Mouse (Mus musculus) myocyte (in vitro differentiated cells): ENCODE data around the gene Slc6a1. TPM values are rescaled to one million over a fixed set of nuclear protein-coding genes. Genes with fewer than 3 reads are reported as not detected.

Experiments used
- H3K27me3 ChIP-seq: one replicate; pipeline ENCODE4 v1.6.1; 2011; ENCODE audit not compliant: control insufficient read depth, insufficient read depth, insufficient read length
- H3K36me3 ChIP-seq: one replicate; pipeline ENCODE4 v1.6.1; 2011; ENCODE audit not compliant: control insufficient read depth, insufficient read depth
- H3K4me2 ChIP-seq: one replicate; pipeline ENCODE4 v1.6.1; 2011; ENCODE audit warnings: low read depth, control low read depth
- H3K4me3 ChIP-seq: one replicate; pipeline ENCODE4 v1.5.1; 2011; ENCODE audit warnings: mild to moderate bottlenecking, control low read depth, moderate library complexity
- H3K79me2 ChIP-seq: one replicate; pipeline ENCODE4 v1.6.1; 2011; ENCODE audit not compliant: control insufficient read depth, insufficient read depth
- H3ac ChIP-seq: one replicate; pipeline ENCODE4 v1.6.1; 2011; ENCODE audit not compliant: control insufficient read depth, insufficient read length
- CEBPB ChIP-seq: IDR thresholded peaks from 2 replicates; pipeline ENCODE4 v1.6.1; 2011; ENCODE audit warnings: mild to moderate bottlenecking, moderate library complexity; ENCODE audit not compliant: poor library complexity, insufficient read depth, severe bottlenecking
- E2F4 ChIP-seq: IDR thresholded peaks from one replicate; pipeline ENCODE4 v1.6.1; 2011; ENCODE audit warnings: mild to moderate bottlenecking, control low read depth, moderate library complexity; ENCODE audit not compliant: insufficient read depth
- MAX ChIP-seq: IDR thresholded peaks from one replicate; pipeline ENCODE4 v1.6.1; 2011; ENCODE audit warnings: low read depth, mild to moderate bottlenecking, control low read depth
- MYOD1 ChIP-seq, 3 experiments: IDR thresholded peaks; one replicate each; pipeline ENCODE4 v1.6.1; 2011; ENCODE audit warnings: control low read depth in 2 of 3, low read depth in 2 of 3, mild to moderate bottlenecking in 2 of 3, moderate library complexity in 1 of 3; ENCODE audit not compliant: insufficient read length in 2 of 3, control insufficient read depth in 1 of 3
- MYOG ChIP-seq, 3 experiments: IDR thresholded peaks; one replicate each; pipeline ENCODE4 v1.6.1; 2011; ENCODE audit warnings: control low read depth in 2 of 3, low read depth in 2 of 3, mild to moderate bottlenecking in 2 of 3; ENCODE audit not compliant: insufficient read length in 2 of 3, control insufficient read depth in 1 of 3, insufficient read depth in 1 of 3
- POLR2A ChIP-seq: IDR thresholded peaks from one replicate; pipeline ENCODE4 v1.6.1; 2011; ENCODE audit warnings: low read depth, mild to moderate bottlenecking, control low read depth, moderate library complexity; ENCODE audit not compliant: insufficient read length
- POLR2AphosphoS2 ChIP-seq: IDR thresholded peaks from one replicate; pipeline ENCODE4 v1.6.1; 2011; ENCODE audit warnings: low read depth, control low read depth; ENCODE audit not compliant: insufficient read length
- REST ChIP-seq: IDR thresholded peaks from one replicate; pipeline ENCODE4 v1.6.1; 2011; ENCODE audit warnings: mild to moderate bottlenecking, control low read depth, moderate library complexity; ENCODE audit not compliant: insufficient read depth, insufficient read length
- SRF ChIP-seq: IDR thresholded peaks from one replicate; pipeline ENCODE4 v1.6.1; 2011; ENCODE audit warnings: low read depth; ENCODE audit not compliant: control insufficient read depth, insufficient read length
- TCF12 ChIP-seq: IDR thresholded peaks from one replicate; pipeline ENCODE4 v1.6.1; 2011; ENCODE audit warnings: mild to moderate bottlenecking, control low read depth; ENCODE audit not compliant: poor library complexity, insufficient read depth, severe bottlenecking
- TCF3 ChIP-seq: IDR thresholded peaks from one replicate; pipeline ENCODE4 v1.6.1; 2011; ENCODE audit warnings: low read depth, control low read depth; ENCODE audit not compliant: insufficient read length
- USF1 ChIP-seq: IDR thresholded peaks from one replicate; pipeline ENCODE4 v1.6.1; 2011; ENCODE audit warnings: low read depth, mild to moderate bottlenecking, control low read depth, moderate library complexity
- polyA plus RNA-seq: library from polyadenylated mRNA; unstranded; fragments of >200 nt; fragmentation: generic; extraction: Trizol; gene quantifications from one replicate; pipeline ENCODE4 v1.2.1, GENCODE M21; 2012; ENCODE audit warnings: missing spikeins

Gene Slc6a1
- polyA plus RNA-seq, 1 experiment, result not detected

GRCm38 (mm10) chr6:114264426-114264825 is 18.0 kb upstream of the Slc6a1 start:
- Histone ChIP-seq H3K4me3 (no peak overlapping the region), H3K4me2 (no peak overlapping the region), H3ac (no peak overlapping the region), H3K36me3 (no peaks in the 10 kb centered on the region), H3K27me3 (peaks cover 28% of the 10 kb centered on the region), H3K79me2 (no peaks in the 10 kb centered on the region)
- no peak for TF ChIP-seq E2F4
- no peak for TF ChIP-seq MYOD1 (IDR thresholded peaks at IDR 0.05; ENCODE audit: control insufficient read depth in 1 of 3, insufficient read length in 2 of 3, low read depth in 2 of 3)
- no peak for TF ChIP-seq USF1
- no peak for TF ChIP-seq MAX
- no peak for TF ChIP-seq MYOG (IDR thresholded peaks at IDR 0.05; ENCODE audit: control insufficient read depth in 1 of 3, insufficient read depth in 1 of 3, insufficient read length in 2 of 3, low read depth in 2 of 3)
- no peak for TF ChIP-seq POLR2AphosphoS2
- TF ChIP-seq POLR2A, result no peak
- TF ChIP-seq SRF, result no peak

GRCm38 (mm10) chr6:114266273-114266672 is 16.2 kb upstream of the Slc6a1 start:
- H3K27me3 ChIP-seq, result peaks cover 34% of the 10 kb centered on the region
- no peak overlapping the region for H3K4me3 ChIP-seq
- H3K79me2 ChIP-seq, result no peaks in the 10 kb centered on the region
- H3ac ChIP-seq, result no peak overlapping the region
- no peak overlapping the region for H3K4me2 ChIP-seq
- H3K36me3 ChIP-seq, result no peaks in the 10 kb centered on the region
- TF ChIP-seq SRF (no peak), E2F4 (no peak), MYOG (IDR thresholded peaks at IDR 0.05; ENCODE audit: control insufficient read depth in 1 of 3, insufficient read depth in 1 of 3, insufficient read length in 2 of 3, low read depth in 2 of 3) (no peak), TCF12 (no peak), USF1 (no peak), POLR2A (no peak), CEBPB (no peak), POLR2AphosphoS2 (no peak), MYOD1 (IDR thresholded peaks at IDR 0.05; ENCODE audit: control insufficient read depth in 1 of 3, insufficient read length in 2 of 3, low read depth in 2 of 3) (no peak), MAX (no peak), TCF3 (no peak)

- no peaks in the 10 kb centered on the region for H3K79me2 ChIP-seq
- no peak overlapping the region for H3ac ChIP-seq
- no peaks in the 10 kb centered on the region for H3K36me3 ChIP-seq
- TF ChIP-seq TCF12, result no peak
- no peak for TF ChIP-seq MAX
- TF ChIP-seq MYOD1 (IDR thresholded peaks at IDR 0.05; ENCODE audit: control insufficient read depth in 1 of 3, insufficient read length in 2 of 3, low read depth in 2 of 3), result no peak
- no peak for TF ChIP-seq REST
- TF ChIP-seq E2F4, result no peak
- no peak for TF ChIP-seq MYOG (IDR thresholded peaks at IDR 0.05; ENCODE audit: control insufficient read depth in 1 of 3, insufficient read depth in 1 of 3, insufficient read length in 2 of 3, low read depth in 2 of 3)
- TF ChIP-seq TCF3, result no peak
- no peak for TF ChIP-seq POLR2A
- TF ChIP-seq SRF, result no peak
- TF ChIP-seq USF1, result no peak
- no peak for TF ChIP-seq POLR2AphosphoS2
- no peak for TF ChIP-seq CEBPB
- H3K4me2 ChIP-seq, result no peak overlapping the region
- peaks cover 34% of the 10 kb centered on the region for H3K27me3 ChIP-seq
- no peak overlapping the region for H3K4me3 ChIP-seq
Observed at GRCm38 (mm10) chr6:114267979-114268378, 14.5 kb upstream of the Slc6a1 start.

GRCm38 (mm10) chr6:114269589-114269988 is 12.8 kb upstream of the Slc6a1 start:
- TF ChIP-seq CEBPB, result no peak
- no peak for TF ChIP-seq USF1
- no peak for TF ChIP-seq TCF3
- TF ChIP-seq MYOD1 (IDR thresholded peaks at IDR 0.05; ENCODE audit: control insufficient read depth in 1 of 3, insufficient read length in 2 of 3, low read depth in 2 of 3), result no peak
- no peak for TF ChIP-seq TCF12
- TF ChIP-seq MAX, result no peak
- TF ChIP-seq POLR2A, result no peak
- H3K4me2 ChIP-seq, result no peak overlapping the region
- H3K4me3 ChIP-seq, result no peak overlapping the region
- no peak overlapping the region for H3ac ChIP-seq
- H3K79me2 ChIP-seq, result no peaks in the 10 kb centered on the region
- peaks cover 43% of the 10 kb centered on the region for H3K27me3 ChIP-seq
- H3K36me3 ChIP-seq, result no peaks in the 10 kb centered on the region

GRCm38 (mm10) chr6:114270799-114271198 is 11.6 kb upstream of the Slc6a1 start:
- Histone ChIP-seq H3K4me2 (no peak overlapping the region), H3K36me3 (no peaks in the 10 kb centered on the region), H3K27me3 (peaks cover 49% of the 10 kb centered on the region), H3K79me2 (no peaks in the 10 kb centered on the region), H3ac (no peak overlapping the region), H3K4me3 (no peak overlapping the region)
- TF ChIP-seq MYOG (IDR thresholded peaks at IDR 0.05; ENCODE audit: control insufficient read depth in 1 of 3, insufficient read depth in 1 of 3, insufficient read length in 2 of 3, low read depth in 2 of 3) (no peak), POLR2AphosphoS2 (no peak), TCF3 (no peak), SRF (no peak), MYOD1 (IDR thresholded peaks at IDR 0.05; ENCODE audit: control insufficient read depth in 1 of 3, insufficient read length in 2 of 3, low read depth in 2 of 3) (no peak), MAX (no peak), E2F4 (no peak), POLR2A (no peak), USF1 (no peak), CEBPB (no peak), TCF12 (no peak), REST (no peak)
